Mouse (Mus musculus): ENCODE data around the gene Tmem127. TPM values are rescaled to one million over a fixed set of nuclear protein-coding genes. Genes with fewer than 3 reads are reported as not detected.
"Not testable (repeated sequence)": the region's sequence is repeated elsewhere in the genome, so short reads cannot be mapped to it uniquely, and the experiment has no call there.

Tmem127 gene
- 11.3 and 45.4 TPM in 2 replicates for polyA plus RNA-seq (2012; ENCODE audit: insufficient read depth, low replicate concordance)

GRCm38 (mm10) chr2:127247592-127248333, at the start of gene Tmem127, which contains the start of gene Ciao1:
TSS of gene Tmem127 (plus strand) at chr2:127247908.
TSS of gene Ciao1 (minus strand) at chr2:127247816.
- Histone ChIP-seq H3K27me3 (replicated peaks) (no peaks in the 10 kb centered on the region), H3K4me1 (peaks cover 50% of the 10 kb centered on the region), H3K9me3 (no peaks in the 10 kb centered on the region), H3K36me3 (replicated peaks; ENCODE audit: low read length) (peaks cover 67% of the 10 kb centered on the region), H3K4me3 (replicated peaks) (peak within 1 kb of the TSS; percentile 100)
- TF ChIP-seq FLI1 (IDR thresholded peaks at IDR 0.05; ENCODE audit: low read length): no peak
- no peak for TF ChIP-seq GATA1 (IDR thresholded peaks at IDR 0.05; ENCODE audit: borderline replicate concordance, low read length)

- TF ChIP-seq FLI1 (IDR thresholded peaks at IDR 0.05; ENCODE audit: low read length): no peak
- no peaks in the 10 kb centered on the region; the same call in 1 of the 2 replicates for H3K9me3 ChIP-seq
- peaks cover 44% of the 10 kb centered on the region for H3K36me3 ChIP-seq (replicated peaks; ENCODE audit: low read length)
- no peaks in the 10 kb centered on the region for H3K27me3 ChIP-seq (replicated peaks)
- peaks cover 15% of the 10 kb centered on the region for H3K4me1 ChIP-seq
- H3K4me3 ChIP-seq (replicated peaks): no peak overlapping the region
Measured at GRCm38 (mm10) chr2:127204932-127205331, 42.8 kb upstream of the Tmem127 start.

- peaks cover 19% of the 10 kb centered on the region for H3K4me1 ChIP-seq
- H3K27me3 ChIP-seq (replicated peaks); H3K4me3 ChIP-seq (replicated peaks); H3K9me3 ChIP-seq: not testable (repeated sequence)
- H3K36me3 ChIP-seq (replicated peaks; ENCODE audit: low read length): peaks cover 49% of the 10 kb centered on the region
Measured at GRCm38 (mm10) chr2:127205936-127206335, 41.8 kb upstream of the Tmem127 start.

GRCm38 (mm10) chr2:127206916-127207315, 40.8 kb upstream of the Tmem127 start:
- Histone ChIP-seq H3K36me3 (replicated peaks; ENCODE audit: low read length) (peaks cover 52% of the 10 kb centered on the region), H3K27me3 (replicated peaks) (no peaks in the 10 kb centered on the region), H3K4me3 (replicated peaks) (peak overlapping the region; percentile 90), H3K4me1 (peaks cover 21% of the 10 kb centered on the region), H3K9me3 (no peaks in the 10 kb centered on the region)
- TF ChIP-seq FLI1 (IDR thresholded peaks at IDR 0.05; ENCODE audit: low read length): no peak
- TF ChIP-seq GATA1 (IDR thresholded peaks at IDR 0.05; ENCODE audit: borderline replicate concordance, low read length): no peak

GRCm38 (mm10) chr2:127207547-127208451, 39.9 kb upstream of the Tmem127 start, which contains the start of the genes 1810024B03Rik and Snrnp200:
TSS of gene 1810024B03Rik (minus strand) at chr2:127208280.
TSS of gene Snrnp200 (plus strand) at chr2:127208386.
- no peaks in the 10 kb centered on the region for H3K9me3 ChIP-seq
- H3K4me1 ChIP-seq: peaks cover 21% of the 10 kb centered on the region
- H3K36me3 ChIP-seq (replicated peaks; ENCODE audit: low read length): peaks cover 52% of the 10 kb centered on the region
- H3K4me3 ChIP-seq (replicated peaks): peak within 1 kb of the TSS; percentile 97
- TF ChIP-seq GATA1 (IDR thresholded peaks at IDR 0.05; ENCODE audit: borderline replicate concordance, low read length): no peak
- peak; percentile 73; the same call in 1 of the 2 replicates for TF ChIP-seq FLI1 (IDR thresholded peaks at IDR 0.05; ENCODE audit: low read length)
- H3K27me3 ChIP-seq (replicated peaks): no peaks in the 10 kb centered on the region

- H3K9me3 ChIP-seq: no peaks in the 10 kb centered on the region
Measured at GRCm38 (mm10) chr2:127208452-127208769, 39.3 kb upstream of the Tmem127 start.

GRCm38 (mm10) chr2:127210701-127211100, 37.0 kb upstream of the Tmem127 start:
- Histone ChIP-seq H3K36me3 (replicated peaks; ENCODE audit: low read length) (peaks cover 62% of the 10 kb centered on the region), H3K27me3 (replicated peaks) (no peaks in the 10 kb centered on the region), H3K4me1 (peaks cover 21% of the 10 kb centered on the region), H3K9me3 (no peaks in the 10 kb centered on the region), H3K4me3 (replicated peaks) (no peak overlapping the region)
- TF ChIP-seq GATA1 (IDR thresholded peaks at IDR 0.05; ENCODE audit: borderline replicate concordance, low read length) (no peak), FLI1 (IDR thresholded peaks at IDR 0.05; ENCODE audit: low read length) (no peak)

More at GRCm38 (mm10) chr2:127208452-127208769, 39.3 kb upstream of the Tmem127 start:
- Histone ChIP-seq H3K27me3 (replicated peaks) (no peaks in the 10 kb centered on the region), H3K4me1 (peaks cover 21% of the 10 kb centered on the region), H3K4me3 (replicated peaks) (peak overlapping the region; percentile 97), H3K36me3 (replicated peaks; ENCODE audit: low read length) (peaks cover 51% of the 10 kb centered on the region)
- TF ChIP-seq GATA1 (IDR thresholded peaks at IDR 0.05; ENCODE audit: borderline replicate concordance, low read length): no peak
- TF ChIP-seq FLI1 (IDR thresholded peaks at IDR 0.05; ENCODE audit: low read length): no peak

GRCm38 (mm10) chr2:127217746-127218145, 30.0 kb upstream of the Tmem127 start:
- Histone ChIP-seq H3K36me3 (replicated peaks; ENCODE audit: low read length) (peaks cover 95% of the 10 kb centered on the region), H3K9me3 (no peaks in the 10 kb centered on the region), H3K27me3 (replicated peaks) (no peaks in the 10 kb centered on the region), H3K4me1 (no peaks in the 10 kb centered on the region), H3K4me3 (replicated peaks) (no peak overlapping the region)
- TF ChIP-seq FLI1 (IDR thresholded peaks at IDR 0.05; ENCODE audit: low read length) (no peak), GATA1 (IDR thresholded peaks at IDR 0.05; ENCODE audit: borderline replicate concordance, low read length) (no peak)

GRCm38 (mm10) chr2:127225261-127225660, 22.4 kb upstream of the Tmem127 start:
- Histone ChIP-seq H3K9me3 (peaks cover 4% of the 10 kb centered on the region; the same call in 1 of the 2 replicates), H3K36me3 (replicated peaks; ENCODE audit: low read length) (peaks cover 99% of the 10 kb centered on the region), H3K4me3 (replicated peaks) (no peak overlapping the region), H3K4me1 (0 out of 2 replicates have a peak, but pooled peaks cover 3% of the 10 kb centered on the region), H3K27me3 (replicated peaks) (no peaks in the 10 kb centered on the region)
- no peak for TF ChIP-seq FLI1 (IDR thresholded peaks at IDR 0.05; ENCODE audit: low read length)
- no peak for TF ChIP-seq GATA1 (IDR thresholded peaks at IDR 0.05; ENCODE audit: borderline replicate concordance, low read length)

All from megakaryocyte, embryonic 14.5 days (primary cell).